Mouse (Mus musculus): ENCODE results near the gene Gpr152.

- TF ChIP-seq CTCF (IDR thresholded peaks at IDR 0.05; ENCODE audit: control insufficient read depth, insufficient read depth, insufficient read length) = no peak
- no peak for TF ChIP-seq FOSL1 (IDR thresholded peaks at IDR 0.05; ENCODE audit: insufficient read depth, low read length, poor library complexity, severe bottlenecking)
- TF ChIP-seq USF1 (IDR thresholded peaks at IDR 0.05; ENCODE audit: low read depth) = no peak
Observed at GRCm38 (mm10) chr19:4162646-4163542, 23.3 kb downstream of the Gpr152 start, which contains the start of gene Rps6kb2.

Data from C2C12 (cell line).